ENCODE assay signal across 8 mouse cellular contexts in genomic region chr1:134725276-134725675, GRCm38 (mm10).
A peak's percentile ranks its signal among the peaks of the same experiment; 100 is the strongest.
DNase-seq lines count a peak whose midpoint lies in the region; ATAC-seq and TF ChIP-seq lines count a peak whose summit lies in the region.

No protein-coding gene starts in this region.

- ATAC-seq in kidney, embryonic 16.5 days (ENCODE audit: low FRiP score, low TSS enrichment) = no peak
- ATAC-seq in liver, embryonic 14.5 days (ENCODE audit: insufficient read depth) = no peak
- no peak for ATAC-seq in midbrain, embryonic 15.5 days (replicated peaks)

- no peaks in the 10 kb centered on the region for H3K36me3 ChIP-seq in kidney, embryonic 16.5 days (ENCODE audit: insufficient read depth, low read length)
- no peaks in the 10 kb centered on the region for H3K36me3 ChIP-seq in ES-Bruce4 (ENCODE audit: control insufficient read depth, insufficient read depth, low read length, poor library complexity, severe bottlenecking)
- H3K36me3 ChIP-seq in liver, embryonic 14.5 days (replicated peaks; ENCODE audit: control insufficient read depth, insufficient read depth, low read depth) = no peaks in the 10 kb centered on the region
- no peaks in the 10 kb centered on the region for H3K36me3 ChIP-seq in thymus, adult 2 months (ENCODE audit: control insufficient read depth, insufficient read depth, low read length)
- no peaks in the 10 kb centered on the region for H3K36me3 ChIP-seq in midbrain, embryonic 15.5 days (replicated peaks)

- no peaks in the 10 kb centered on the region for H3K9me3 ChIP-seq in kidney, embryonic 16.5 days (ENCODE audit: low read length)
- no peaks in the 10 kb centered on the region for H3K9me3 ChIP-seq in ES-Bruce4 (replicated peaks; ENCODE audit: control insufficient read depth, insufficient read depth, low read length, poor library complexity, severe bottlenecking)
- H3K9me3 ChIP-seq in liver, embryonic 14.5 days (ENCODE audit: control insufficient read depth, low read length) = no peaks in the 10 kb centered on the region
- no peaks in the 10 kb centered on the region for H3K9me3 ChIP-seq in midbrain, embryonic 15.5 days

- no peak for TF ChIP-seq POLR2A in ES-Bruce4 (IDR thresholded peaks at IDR 0.05; ENCODE audit: insufficient read depth, low read length)
- no peak for TF ChIP-seq POLR2A in thymus, adult 2 months (IDR thresholded peaks at IDR 0.05; ENCODE audit: control insufficient read depth, extremely low read depth, insufficient read depth, low read length, poor library complexity)

- WGBS in kidney, embryonic 16.5 days = 57% methylated on average over 5 of the region's 5 CpGs
- 20% methylated on average over 5 of the region's 5 CpGs for WGBS in liver, embryonic 14.5 days (ENCODE audit: insufficient replicate concordance)
- WGBS in thymus, adult 2 months = 35% methylated on average over 5 of the region's 5 CpGs
- 51% methylated on average over 5 of the region's 5 CpGs for WGBS in midbrain, embryonic 15.5 days

- peak; percentile 38 for DNase-seq in kidney, adult 9 months
- peak; percentile 96 for DNase-seq in brain, adult 2 months (ENCODE audit: low read depth, low spot score)
- peak; percentile 52 to 64 for DNase-seq in gastrocnemius, postnatal 36 days
- DNase-seq in liver, embryonic 14.5 days (ENCODE audit: low read depth in 3 of 3, low spot score in 3 of 3) = no peak
- peak; percentile 36 for DNase-seq in thymus, adult 2 months

- H3K27ac ChIP-seq in kidney, embryonic 16.5 days (ENCODE audit: low read length) = no peak overlapping the region
- H3K27ac ChIP-seq in ES-Bruce4 (ENCODE audit: insufficient read depth, low read length) = no peak overlapping the region
- no peak overlapping the region for H3K27ac ChIP-seq in liver, embryonic 14.5 days
- H3K27ac ChIP-seq in thymus, adult 2 months (ENCODE audit: control insufficient read depth, insufficient read depth, low read length) = no peak overlapping the region
- H3K27ac ChIP-seq in midbrain, embryonic 15.5 days = no peak overlapping the region

- no peak overlapping the region for H3K4me3 ChIP-seq in kidney, embryonic 16.5 days (ENCODE audit: low read length)
- no peak overlapping the region for H3K4me3 ChIP-seq in ES-Bruce4 (ENCODE audit: low read depth, low read length)
- H3K4me3 ChIP-seq in liver, embryonic 14.5 days (ENCODE audit: insufficient read depth in 1 of 2, low read depth in 2 of 2, low read length in 2 of 2) = no peak overlapping the region
- no peak overlapping the region for H3K4me3 ChIP-seq in thymus, adult 2 months (ENCODE audit: control insufficient read depth, insufficient read depth, low read length)
- no peak overlapping the region for H3K4me3 ChIP-seq in midbrain, embryonic 15.5 days

- H3K4me1 ChIP-seq in kidney, embryonic 16.5 days (ENCODE audit: insufficient read depth, low read length) = peaks cover 27% of the 10 kb centered on the region
- no peaks in the 10 kb centered on the region for H3K4me1 ChIP-seq in ES-Bruce4 (ENCODE audit: control insufficient read depth, insufficient read depth, low read length)
- no peaks in the 10 kb centered on the region for H3K4me1 ChIP-seq in liver, embryonic 14.5 days (replicated peaks; ENCODE audit: control insufficient read depth in 2 of 2, insufficient read depth in 2 of 2, low read length in 1 of 2)
- H3K4me1 ChIP-seq in thymus, adult 2 months (replicated peaks; ENCODE audit: control insufficient read depth, insufficient read depth, low read length) = no peaks in the 10 kb centered on the region
- H3K4me1 ChIP-seq in midbrain, embryonic 15.5 days = no peaks in the 10 kb centered on the region

- no peak overlapping the region for H3K9ac ChIP-seq in kidney, embryonic 16.5 days (replicated peaks; ENCODE audit: low read length)
- H3K9ac ChIP-seq in ES-Bruce4 (ENCODE audit: low read depth, poor library complexity, severe bottlenecking) = no peak overlapping the region
- H3K9ac ChIP-seq in liver, embryonic 14.5 days (replicated peaks) = no peak overlapping the region
- H3K9ac ChIP-seq in midbrain, embryonic 15.5 days = no peak overlapping the region

- H3K27me3 ChIP-seq in kidney, embryonic 16.5 days (ENCODE audit: insufficient read depth, low read length) = no peaks in the 10 kb centered on the region
- no peaks in the 10 kb centered on the region for H3K27me3 ChIP-seq in ES-Bruce4 (ENCODE audit: control insufficient read depth, insufficient read depth, low read length, poor library complexity, severe bottlenecking)
- no peaks in the 10 kb centered on the region for H3K27me3 ChIP-seq in liver, embryonic 14.5 days (ENCODE audit: control insufficient read depth, insufficient read depth, low read length)
- H3K27me3 ChIP-seq in thymus, adult 2 months (ENCODE audit: control insufficient read depth, insufficient read depth, low read length) = no peaks in the 10 kb centered on the region
- no peaks in the 10 kb centered on the region for H3K27me3 ChIP-seq in midbrain, embryonic 15.5 days (replicated peaks)

- no peak overlapping the region for H3K4me2 ChIP-seq in kidney, embryonic 16.5 days (replicated peaks; ENCODE audit: low read depth, low read length)
- no peak overlapping the region for H3K4me2 ChIP-seq in liver, embryonic 14.5 days (ENCODE audit: low read depth)
- no peak overlapping the region for H3K4me2 ChIP-seq in midbrain, embryonic 15.5 days

- intact Hi-C loops in gastrocnemius, postnatal 36 days (cut with DNase I) = loop anchor here (5.0 to 10.0 kb wide), 3 partner anchors 102 to 380 kb away; partner anchors contain the start of gene Lgr6

- peak; percentile 42 for TF ChIP-seq CTCF in ES-Bruce4 (IDR thresholded peaks at IDR 0.05; ENCODE audit: low read depth, low read length)
- peak; percentile 80 for TF ChIP-seq CTCF in liver, embryonic 14.5 days (IDR thresholded peaks at IDR 0.05; ENCODE audit: low read depth)
- no peak; the same call in 1 of the 2 replicates for TF ChIP-seq CTCF in thymus, adult 2 months (IDR thresholded peaks at IDR 0.05; ENCODE audit: borderline replicate concordance, control insufficient read depth, extremely low read depth, insufficient read depth, low read length, poor library complexity)

- no peak for TF ChIP-seq EP300 in ES-Bruce4 (IDR thresholded peaks at IDR 0.05; ENCODE audit: insufficient read depth, low read depth, low read length)
- no peak for TF ChIP-seq EP300 in liver, embryonic 14.5 days (IDR thresholded peaks at IDR 0.05; ENCODE audit: low read depth)

Comparison
In these comparisons a context has a peak if more than half of its experiments do, and no peak if none do; other contexts are left out.
1. DNase-seq: peak in kidney, adult 9 months (single experiment), brain, adult 2 months (single experiment), gastrocnemius, postnatal 36 days (2 of 2) and thymus, adult 2 months (single experiment); none in liver, embryonic 14.5 days (0 of 3).